Mouse (Mus musculus) CD8-positive naive resting alpha-beta T cell, adult 2 months (primary cell): ENCODE data around the gene Ninl.

ENCODE experiments used
- DNase-seq, 2 experiments: peaks; one replicate each; pipeline ENCODE4 v3.0.0; 2022; ENCODE audit warnings: low read depth in 2 of 2, low spot score in 2 of 2

Gene Ninl

DNA sequence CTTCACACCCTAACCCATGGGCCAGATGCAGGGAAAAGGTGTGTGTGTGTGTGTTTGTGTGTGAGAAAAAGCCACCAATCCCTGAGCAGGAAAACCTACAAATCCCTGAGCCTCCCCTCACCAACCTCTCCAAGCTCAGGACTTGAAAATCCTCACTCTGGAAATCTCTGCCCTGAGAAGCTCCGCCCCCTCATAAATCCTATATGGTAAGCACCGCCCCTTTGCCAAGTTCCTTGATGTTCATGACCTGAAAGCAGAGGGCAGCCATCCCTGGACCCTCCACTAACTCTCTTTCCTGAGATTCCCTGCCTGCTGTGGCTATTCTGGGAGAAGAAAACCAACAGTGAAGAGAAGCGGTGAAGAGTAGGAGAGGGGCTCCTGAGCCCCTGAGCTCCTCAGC, 40.2 kb downstream of the Ninl start:
- no peak for DNase-seq

DNA sequence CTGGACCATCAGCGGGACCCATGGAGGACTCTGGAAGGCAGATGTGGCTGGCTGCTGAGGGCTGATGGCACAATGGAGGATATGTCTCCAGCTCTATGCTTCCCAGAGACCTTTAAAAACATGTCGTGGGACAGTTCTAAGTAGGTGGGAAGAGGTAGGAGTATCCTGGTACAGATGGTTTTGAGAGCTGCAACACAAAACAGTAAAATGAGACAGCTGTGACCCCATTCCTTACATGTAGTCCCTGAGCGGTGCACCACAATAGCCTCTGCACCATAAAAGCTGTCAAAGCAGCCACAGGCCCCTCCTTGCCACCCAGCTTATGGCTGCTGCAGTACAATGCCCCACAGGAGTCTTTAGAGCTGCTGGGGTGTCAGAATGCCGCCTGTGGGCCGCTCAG, 41.6 kb downstream of the Ninl start:
- no peak for DNase-seq

DNA sequence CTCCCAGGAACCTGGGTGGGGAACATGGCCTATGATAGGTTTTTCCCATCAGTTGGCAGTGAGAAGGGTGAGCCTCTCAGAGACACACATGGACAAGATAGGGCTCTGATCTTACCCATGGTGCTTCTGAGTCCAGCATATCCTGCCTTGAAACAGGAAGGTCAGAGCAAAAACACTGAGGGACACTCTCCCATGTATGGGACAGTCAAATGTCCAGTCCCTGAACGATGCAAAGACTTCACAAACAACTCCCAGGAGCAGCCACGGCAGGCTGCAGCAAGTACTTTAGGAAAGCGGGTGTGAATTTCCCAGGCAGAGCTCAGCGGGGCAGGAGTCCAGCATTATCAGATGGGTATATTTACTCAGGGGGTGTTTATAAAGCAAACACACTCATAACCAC, 43.9 kb downstream of the Ninl start:
- no peak for DNase-seq

DNA sequence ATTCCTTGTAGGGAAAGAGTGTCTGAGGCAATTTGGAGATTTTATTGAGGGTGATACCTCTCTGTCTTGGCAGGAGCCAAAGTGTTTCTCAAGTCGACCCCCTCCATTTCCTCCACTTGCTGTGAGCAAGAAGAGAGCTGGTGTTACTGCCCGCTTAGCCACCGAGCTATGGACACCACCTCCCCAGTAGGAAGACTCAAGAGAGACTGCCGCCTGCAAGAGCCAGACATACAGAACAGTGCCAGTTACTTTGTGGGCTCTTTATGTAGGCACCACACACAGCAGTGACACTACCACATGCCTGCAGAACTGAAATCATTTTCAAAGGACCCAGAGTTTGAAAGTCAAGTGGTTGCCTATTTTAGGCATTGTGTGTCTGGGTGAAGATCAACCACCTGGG, 48.1 kb downstream of the Ninl start:
- no peak for DNase-seq

DNA sequence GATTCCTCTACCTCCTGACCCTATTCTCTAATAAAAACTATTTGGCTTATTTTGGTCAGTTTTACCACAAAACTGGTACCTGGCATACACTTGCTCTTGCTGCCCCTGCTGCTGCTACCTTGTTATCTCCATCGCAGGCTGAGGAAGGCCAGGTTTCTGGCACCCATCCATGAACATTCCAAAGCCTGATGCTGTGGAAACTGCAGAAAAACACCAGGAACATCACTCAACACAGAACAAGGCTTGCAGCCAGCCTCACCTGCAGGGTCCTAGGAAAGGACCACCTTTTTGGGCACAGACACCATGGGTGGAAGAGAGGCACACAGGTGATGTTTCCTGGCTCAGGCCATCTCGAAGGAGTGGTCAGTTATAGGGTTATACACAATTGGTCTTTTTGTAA, 48.7 kb downstream of the Ninl start:
- no peak for DNase-seq

DNA sequence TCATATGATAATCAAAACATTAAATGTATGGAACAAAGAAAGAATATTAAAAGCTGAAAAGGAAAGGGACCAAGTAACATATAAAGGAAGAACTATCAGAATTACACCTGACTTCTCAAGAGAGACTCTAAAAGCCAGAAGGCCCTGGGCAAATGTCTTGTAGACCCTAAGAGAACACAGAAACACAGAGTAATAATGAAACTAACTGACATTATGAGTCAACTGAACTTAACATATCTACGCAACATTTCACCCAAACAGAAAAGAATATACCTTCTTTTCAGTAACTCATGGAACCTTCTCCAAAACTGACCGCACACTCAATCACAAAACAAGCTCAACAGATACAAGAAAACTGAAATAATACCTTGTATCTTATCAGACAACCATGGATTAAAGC, 53.8 kb downstream of the Ninl start:
- DNase-seq = no peak

DNA sequence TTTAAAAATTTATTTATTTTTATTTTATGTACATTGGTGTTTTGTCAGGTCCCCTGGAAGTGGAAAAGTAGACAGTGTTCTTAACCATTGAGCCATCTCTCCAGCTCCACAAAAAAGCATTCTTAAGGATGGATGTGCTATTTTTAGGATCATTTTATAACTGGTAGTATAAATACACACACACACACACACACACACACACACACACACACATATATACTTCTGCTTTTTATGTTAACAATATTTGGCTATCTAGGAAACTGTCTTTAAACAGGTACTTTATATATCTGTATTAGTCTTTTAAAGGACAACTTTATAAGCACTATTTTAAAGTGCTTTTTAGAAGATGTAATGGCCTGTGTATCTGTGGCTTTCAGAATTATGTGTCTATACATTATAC, 57.1 kb downstream of the Ninl start:
- no peak for DNase-seq

DNA sequence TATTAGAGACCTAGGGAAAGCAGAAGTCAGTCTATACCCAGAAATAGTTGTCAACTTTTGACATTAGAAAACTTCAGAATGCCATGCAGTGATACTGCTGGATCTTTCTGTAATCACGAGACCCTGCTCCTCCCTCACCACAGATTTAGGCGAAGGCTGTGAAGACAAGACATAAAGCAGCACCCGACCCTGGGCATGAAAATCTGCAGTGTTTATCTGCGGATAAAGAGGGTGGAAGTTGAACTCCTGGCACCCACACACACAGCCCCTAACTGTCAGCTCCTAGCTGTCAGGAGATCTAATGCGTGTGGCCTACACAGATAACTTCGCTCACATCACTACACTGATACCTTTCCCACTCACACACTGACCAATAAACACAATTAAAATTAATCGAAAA, 57.7 kb downstream of the Ninl start:
- DNase-seq = no peak

DNA sequence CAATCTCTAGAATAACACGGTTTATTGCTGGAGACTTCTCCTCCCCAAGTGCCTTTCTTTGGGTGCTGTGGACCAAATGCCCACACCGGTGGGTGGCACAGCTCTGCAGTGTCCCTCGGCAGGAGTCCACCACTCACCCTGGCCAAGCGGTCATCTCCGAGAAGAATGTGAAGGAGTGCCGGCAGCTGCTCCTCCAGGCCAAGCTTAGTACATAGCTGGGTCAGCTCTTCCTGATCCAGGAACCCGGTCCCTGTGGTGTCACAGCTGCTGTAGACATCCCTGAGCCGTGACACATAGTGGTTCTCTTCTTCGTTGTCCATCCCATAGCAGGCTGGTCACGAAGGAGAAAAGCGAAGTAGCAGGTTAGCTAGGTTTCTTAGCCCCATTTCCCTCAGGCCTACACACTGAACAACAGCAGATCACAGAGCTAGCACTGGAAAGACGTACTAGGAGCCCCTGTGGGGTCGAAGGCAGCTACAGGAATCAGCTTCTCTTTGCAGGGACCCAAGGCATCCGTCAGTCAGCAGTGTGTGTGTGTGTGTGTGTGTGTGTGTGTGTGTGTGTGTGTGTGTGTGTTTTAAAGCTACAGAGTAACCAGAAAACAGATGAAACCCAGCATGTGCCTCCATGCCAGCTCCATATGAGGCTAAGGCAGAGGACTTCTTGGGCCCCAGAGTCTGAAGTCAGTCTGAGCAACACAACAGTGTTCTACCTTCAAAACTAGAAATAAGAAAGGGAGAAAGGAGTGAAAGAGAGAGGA, 59.1 kb downstream of the Ninl start:
- DNase-seq = no peak

DNA sequence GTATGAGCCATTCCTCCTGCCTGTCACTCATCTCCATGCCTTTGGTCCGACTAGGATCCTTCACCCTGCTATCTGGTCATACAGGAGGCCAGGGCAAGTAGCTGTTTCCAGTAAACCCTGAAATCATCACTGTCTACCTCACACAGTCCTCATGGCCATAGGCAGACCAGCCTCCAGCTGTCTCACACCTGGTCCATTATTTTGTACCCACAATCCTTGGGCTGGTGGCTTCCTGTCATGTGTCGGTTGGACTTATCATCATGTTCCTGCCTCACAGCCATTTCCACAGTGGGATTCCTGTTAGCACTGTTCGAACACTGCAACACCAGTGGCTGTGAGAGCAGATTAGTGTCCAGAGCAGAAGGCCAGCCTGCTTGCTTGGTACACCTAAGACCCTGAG, 60.4 kb downstream of the Ninl start:
- no peak for DNase-seq

DNA sequence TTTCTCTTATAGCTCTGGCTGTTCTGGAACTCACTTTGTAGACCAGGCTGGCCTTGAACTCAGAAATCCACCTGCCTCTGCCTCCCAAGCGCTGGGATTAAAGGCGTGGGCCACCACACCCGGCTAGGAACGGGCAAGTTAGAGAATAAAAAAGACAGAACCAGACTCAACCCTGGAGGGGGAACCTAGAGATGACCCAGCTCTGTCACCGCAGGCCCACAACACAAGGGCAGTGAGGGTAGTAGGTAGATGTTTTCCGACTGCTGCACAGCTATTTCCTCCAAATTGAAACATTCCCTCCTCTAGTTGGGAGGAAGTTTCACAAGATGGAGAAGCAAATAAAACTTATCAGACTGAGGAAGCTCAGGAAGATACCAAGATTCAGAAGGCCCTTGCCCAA, 61.5 kb downstream of the Ninl start:
- no peak for DNase-seq

DNA sequence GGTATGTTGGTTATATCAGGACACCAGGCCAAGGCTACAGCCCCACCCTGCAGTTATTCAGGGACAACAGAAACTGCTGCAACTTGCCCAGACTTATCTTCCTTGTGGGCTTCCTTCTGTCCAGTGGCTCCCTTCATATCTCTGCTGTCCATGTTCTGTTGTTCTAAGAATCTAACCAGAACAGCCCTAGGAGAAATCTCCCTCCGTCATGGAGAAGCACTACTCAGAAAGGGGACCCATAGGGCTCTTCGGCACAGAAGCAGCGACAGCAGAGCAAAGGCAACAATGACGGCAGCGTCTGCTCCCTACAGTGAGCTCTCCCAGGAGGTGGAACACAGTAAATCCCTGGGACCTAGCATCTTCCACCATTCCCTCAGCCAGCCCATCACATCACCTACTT, 62.3 kb downstream of the Ninl start:
- no peak for DNase-seq

DNA sequence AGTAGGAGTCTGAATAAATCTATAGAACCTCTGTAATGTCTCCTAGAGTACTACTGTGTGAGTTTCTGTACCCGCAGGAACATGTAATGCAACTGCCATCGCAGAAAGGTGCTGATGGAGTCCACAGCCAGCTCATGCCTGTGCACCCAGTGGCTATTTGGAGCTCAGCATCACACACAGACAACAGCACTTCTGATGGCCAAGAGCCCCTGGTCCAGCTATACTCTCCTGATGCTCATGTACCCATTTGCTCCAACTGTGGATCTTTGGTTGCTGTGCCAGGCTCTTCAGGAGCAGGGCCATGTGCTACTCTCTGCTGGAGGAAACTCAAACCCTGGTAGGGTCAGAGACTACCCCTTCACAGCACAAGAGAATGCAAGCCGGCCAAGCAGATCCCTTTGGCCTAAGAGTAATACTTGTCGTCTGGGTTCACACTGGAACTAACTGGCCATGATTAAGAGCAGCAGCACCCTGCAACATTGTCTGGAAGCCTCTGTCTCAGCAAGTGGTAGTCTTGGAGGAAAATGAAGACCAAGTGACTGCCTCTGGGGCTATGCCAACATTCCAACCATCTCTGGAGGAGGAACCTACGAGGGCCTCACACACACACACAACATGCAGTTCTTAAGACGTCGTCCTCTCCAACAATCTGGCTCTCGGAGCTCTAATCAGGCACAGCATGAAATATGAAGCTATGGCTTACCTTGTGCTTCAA, 65.6 kb downstream of the Ninl start:
- DNase-seq = no peak

DNA sequence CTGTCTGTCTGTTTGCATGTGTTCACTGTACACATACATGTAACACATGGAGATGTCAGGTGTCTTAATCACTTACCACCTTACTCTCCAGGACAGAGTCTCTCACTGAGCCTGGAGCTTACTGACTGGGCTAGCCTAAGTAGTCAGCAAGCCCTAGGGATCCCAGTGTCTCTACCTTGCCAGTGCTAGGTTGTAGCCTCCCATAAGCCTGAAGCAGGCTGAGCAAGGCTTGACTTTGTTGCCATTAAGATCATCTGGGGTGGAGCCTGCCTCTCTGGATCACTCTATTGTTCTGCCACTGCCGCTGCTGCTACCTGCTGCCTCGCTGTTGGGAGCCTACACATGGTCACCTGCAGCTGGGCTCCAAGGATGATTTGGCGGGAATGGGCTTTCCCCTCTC, 66.5 kb downstream of the Ninl start:
- DNase-seq = no peak

DNA sequence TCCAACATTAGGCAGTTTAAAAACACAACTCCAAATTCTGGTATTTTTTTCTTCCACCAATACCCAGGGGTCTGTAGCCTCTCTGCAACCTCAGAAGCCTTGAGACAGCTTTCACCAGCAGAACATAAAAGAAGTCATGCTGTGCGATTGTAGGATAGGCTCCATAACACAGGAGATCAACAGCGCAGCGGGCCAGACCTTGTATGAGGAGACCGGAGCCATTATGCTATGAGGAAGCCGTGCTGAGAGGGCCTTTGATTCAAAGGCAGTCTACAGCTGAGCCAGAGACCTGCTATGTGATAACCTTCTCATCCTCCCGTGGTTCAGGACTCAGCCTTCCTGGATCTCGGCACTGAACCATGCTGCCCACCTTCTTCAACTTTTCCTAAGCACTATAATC, 67.3 kb downstream of the Ninl start:
- no peak for DNase-seq

DNA sequence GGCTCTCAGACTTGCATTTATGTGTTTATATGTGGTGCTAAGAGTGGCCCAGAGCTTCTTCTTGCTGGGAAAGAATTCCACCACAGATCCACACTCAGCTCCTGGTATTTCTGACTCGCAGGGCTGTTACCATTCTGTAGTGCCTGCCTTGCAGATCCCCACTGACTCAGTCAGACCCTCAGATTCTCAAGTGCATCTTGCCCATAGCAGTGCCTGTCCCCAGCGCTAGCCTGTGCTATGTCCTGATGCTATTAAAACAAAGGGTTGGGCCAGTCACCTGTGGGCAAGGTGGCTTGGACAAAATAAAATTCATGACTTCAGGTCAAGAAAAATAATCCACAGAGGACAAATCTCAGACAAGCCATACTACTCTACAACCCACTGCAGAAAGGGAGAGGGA, 70.0 kb downstream of the Ninl start:
- DNase-seq = no peak

DNA sequence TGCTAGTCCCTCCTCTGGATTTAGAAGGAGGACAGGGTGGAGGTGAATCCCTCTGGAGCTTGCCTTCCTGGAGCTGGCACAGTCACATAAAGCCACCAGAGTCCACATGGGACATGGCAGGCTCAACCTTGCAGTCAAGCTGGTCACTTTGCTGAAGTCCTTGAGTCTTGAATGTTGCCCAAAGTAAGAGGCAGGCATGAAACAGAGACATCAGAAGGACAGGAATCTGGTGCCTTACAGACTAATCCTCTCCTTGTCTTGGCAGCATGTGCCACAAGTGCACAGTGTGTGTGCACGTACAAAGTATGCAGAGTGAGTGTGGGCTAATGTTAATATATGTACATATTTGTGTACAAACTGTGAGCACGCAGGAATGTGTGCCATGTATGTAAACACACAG, 71.7 kb downstream of the Ninl start:
- no peak for DNase-seq

DNA sequence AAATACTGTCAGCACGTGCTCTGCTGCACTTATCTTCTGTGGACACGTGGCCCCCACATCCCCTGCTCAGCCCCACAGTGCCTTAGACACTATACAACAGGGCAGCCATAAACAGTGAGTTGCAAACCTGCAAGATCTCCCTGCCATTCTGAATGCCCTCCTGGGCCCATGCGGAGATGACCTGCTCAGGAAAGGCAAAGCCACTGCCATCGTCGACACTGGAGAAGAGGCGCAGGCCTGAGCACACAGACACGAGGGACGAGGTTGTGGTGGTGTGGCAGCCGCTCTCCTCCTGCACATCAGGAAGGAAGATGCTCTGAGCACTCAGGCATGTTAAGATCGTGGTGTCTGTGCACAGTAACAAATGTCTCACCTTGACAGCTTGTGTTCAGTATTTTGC, 73.2 kb downstream of the Ninl start:
- no peak for DNase-seq

DNA sequence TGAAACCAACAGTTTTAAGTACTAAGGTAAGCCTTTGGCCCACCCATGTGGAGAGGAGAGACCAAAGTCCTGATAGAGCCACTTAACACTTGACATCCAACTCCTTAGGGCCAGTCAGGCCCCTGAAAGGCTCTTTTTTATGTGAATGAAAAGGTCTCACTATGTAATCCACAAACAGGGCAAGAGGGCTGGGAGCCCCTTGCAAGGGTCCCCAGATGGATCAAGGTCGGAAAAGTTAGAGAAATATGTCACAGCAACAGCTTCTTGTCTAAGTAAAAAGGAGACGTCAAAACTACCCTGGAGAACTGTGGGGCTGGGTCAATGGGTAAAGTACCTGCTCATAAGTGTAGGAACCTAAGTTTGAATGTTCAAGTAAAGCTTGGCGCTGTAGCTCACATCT, 74.5 kb downstream of the Ninl start:
- no peak for DNase-seq

DNA sequence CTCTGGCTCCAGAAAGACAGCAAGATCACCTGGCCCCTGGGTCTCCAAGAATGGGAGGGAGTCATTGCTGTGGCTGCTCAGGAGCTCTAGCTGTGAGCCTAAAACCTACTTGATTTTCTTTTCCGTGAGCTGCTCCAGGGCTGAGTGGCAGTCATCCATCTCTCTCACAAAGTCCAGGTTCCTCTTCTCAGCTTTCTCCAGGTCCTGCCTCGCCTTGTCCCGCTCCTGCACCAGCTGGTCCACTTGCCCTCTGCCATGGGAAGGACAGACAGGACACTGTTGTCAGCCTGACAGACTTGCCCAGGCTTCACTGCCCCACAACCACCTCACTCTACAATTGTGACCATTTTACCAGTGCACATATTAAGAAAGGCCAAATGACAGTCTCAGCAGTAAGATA, 75.9 kb downstream of the Ninl start:
- no peak for DNase-seq

DNA sequence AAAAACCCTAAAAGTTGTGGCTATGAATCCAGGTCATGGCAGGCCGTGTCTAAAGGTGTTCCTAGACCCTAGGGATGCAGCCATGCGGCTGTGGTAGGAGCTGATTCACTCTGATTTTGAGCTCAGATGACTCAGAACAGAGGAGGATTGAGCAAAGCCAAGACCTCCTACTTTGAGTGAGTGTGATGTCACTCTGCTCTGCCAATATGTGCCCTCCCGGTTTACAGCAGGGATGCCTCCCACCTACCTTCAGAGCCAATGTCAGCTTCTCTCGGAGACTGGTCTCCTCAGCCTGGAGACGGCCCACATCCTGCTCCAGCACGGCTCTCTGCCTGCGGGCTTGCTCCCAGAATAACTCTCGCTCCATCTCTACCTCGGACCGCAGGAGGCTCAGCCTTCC, 79.7 kb downstream of the Ninl start:
- DNase-seq = no peak

DNA sequence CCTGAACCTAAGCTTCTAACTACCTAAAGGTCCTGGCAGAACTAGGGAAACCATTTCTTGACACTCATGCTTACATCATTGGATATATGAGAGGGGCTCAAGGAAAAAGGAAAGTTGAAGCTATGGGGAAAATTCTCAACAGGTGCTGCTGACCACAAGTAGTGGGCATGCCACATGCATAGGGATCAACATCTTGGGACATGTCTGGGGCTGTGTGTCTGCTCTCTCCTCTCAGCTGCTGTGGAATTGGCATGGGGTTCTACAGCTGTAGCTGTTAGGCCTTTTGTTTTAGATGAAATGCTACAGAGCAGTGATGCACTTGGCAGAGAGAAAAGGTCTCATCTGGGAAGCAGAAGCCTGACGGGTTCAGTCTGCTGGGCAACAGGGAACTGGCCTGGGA, 83.3 kb downstream of the Ninl start:
- DNase-seq = no peak

DNA sequence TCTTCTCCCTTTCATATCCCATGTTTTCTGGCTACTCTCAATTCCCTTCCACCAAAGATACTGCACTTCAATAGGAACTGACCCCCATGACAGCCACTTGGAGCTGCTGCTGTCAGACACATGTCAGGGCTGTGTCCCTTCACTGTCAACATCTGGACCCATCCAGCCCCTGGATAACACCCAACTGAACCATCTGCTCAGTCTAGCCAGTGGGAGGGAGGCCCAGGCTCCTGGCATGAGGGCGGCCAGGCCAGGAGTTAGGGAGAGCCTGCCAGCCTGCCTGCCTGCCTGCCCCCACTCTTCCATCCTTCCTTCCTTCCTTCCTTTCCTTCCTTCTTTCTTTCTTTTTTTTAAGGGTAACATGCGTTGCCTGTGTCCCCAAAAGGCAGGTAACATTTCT, 88.0 kb downstream of the Ninl start:
- no peak for DNase-seq
